Mouse (Mus musculus) embryonic facial prominence, embryonic 15.5 days (tissue): Measurements from ENCODE around the gene Tubb1. TPM values are rescaled to one million over a fixed set of nuclear protein-coding genes. Genes with fewer than 3 reads are reported as not detected.

Source experiments
- polyA plus RNA-seq: library from polyadenylated mRNA; unstranded; fragments of >200 nt; fragmentation: Nextera tagmentation; extraction: Ambion mirVana; gene quantifications from 2 replicates; pipeline ENCODE4 v1.2.1, GENCODE M21; 2015

Gene Tubb1
- polyA plus RNA-seq, 1 experiment from 2014 or later = 0.83 TPM

Other genes starting within 250 kb of the Tubb1 start
- gene Gnas, start 166.4 kb upstream of the Tubb1 start, polyA plus RNA-seq = 2,102 and 2,156 TPM in 2 replicates
- 26.0 and 38.6 TPM in 2 replicates for gene Gm20721, start 104.0 kb upstream of the Tubb1 start, polyA plus RNA-seq
- gene Nelfcd, start 34.9 kb upstream of the Tubb1 start, polyA plus RNA-seq = 116 and 118 TPM in 2 replicates
- gene Ctsz, start 11.7 kb upstream of the Tubb1 start, polyA plus RNA-seq = 215 and 224 TPM in 2 replicates
- 730 and 783 TPM in 2 replicates for gene Atp5e, start 13.4 kb downstream of the Tubb1 start, polyA plus RNA-seq
- 109 and 111 TPM in 2 replicates for gene Prelid3b, start 22.4 kb downstream of the Tubb1 start, polyA plus RNA-seq
- gene Zfp831, start 192.8 kb downstream of the Tubb1 start, polyA plus RNA-seq = 0.04 TPM in 1 of 2 replicates, not detected in the other